Mouse (Mus musculus) ES-E14 (cell line): ENCODE data around the gene Rab11a. TPM values are rescaled to one million over a fixed set of nuclear protein-coding genes. Genes with fewer than 3 reads are reported as not detected.
"Not testable (repeated sequence)": the region's sequence is repeated elsewhere in the genome, so short reads cannot be mapped to it uniquely, and the experiment has no call there.

Experiments used
- DNase-seq: peaks from one replicate; pipeline ENCODE4 v3.0.0-alpha.2; 2013; ENCODE audit warnings: low read depth, low spot score
- H3K27ac ChIP-seq: 2 replicates; pipeline ENCODE4 v1.5.1; 2012; ENCODE audit warnings: low read depth, mild to moderate bottlenecking, low read length, moderate library complexity, mixed read lengths; ENCODE audit not compliant: poor library complexity, insufficient read depth, severe bottlenecking
- H3K36me3 ChIP-seq: 2 replicates; pipeline ENCODE4 v1.6.1; 2012; ENCODE audit warnings: mild to moderate bottlenecking, low read length, moderate library complexity, mixed read lengths; ENCODE audit not compliant: control insufficient read depth, poor library complexity, insufficient read depth, severe bottlenecking
- H3K4me1 ChIP-seq, 2 experiments: fragments of 150-350 bp in 1 of 2; sonication (generic) in 1 of 2; 2 replicates each; pipeline ENCODE4 v1.6.1; 2012; ENCODE audit warnings: low read length in 2 of 2, mild to moderate bottlenecking in 1 of 2, mixed read lengths in 1 of 2; ENCODE audit not compliant: control insufficient read depth in 2 of 2, insufficient read depth in 2 of 2, poor library complexity in 1 of 2
- H3K4me3 ChIP-seq, 2 experiments: fragments of 150-350 bp in 1 of 2; sonication (generic) in 1 of 2; 2 replicates each; pipeline ENCODE4 v1.5.1; 2012; ENCODE audit warnings: low read length in 2 of 2, low read depth in 1 of 2, mild to moderate bottlenecking in 1 of 2, mixed read lengths in 1 of 2; ENCODE audit not compliant: insufficient read depth in 1 of 2, poor library complexity in 1 of 2, severe bottlenecking in 1 of 2
- H3K9ac ChIP-seq: 2 replicates; pipeline ENCODE4 v1.6.1; 2012; ENCODE audit warnings: low read depth, mild to moderate bottlenecking, low read length, mixed read lengths; ENCODE audit not compliant: poor library complexity, insufficient read depth, severe bottlenecking
- H3K9me3 ChIP-seq: fragments of 150-350 bp; sonication (generic); 2 replicates; pipeline ENCODE4 v1.6.1; 2012; ENCODE audit warnings: low read depth, mild to moderate bottlenecking, low read length; ENCODE audit not compliant: control insufficient read depth, insufficient read depth
- CHD2 ChIP-seq: IDR thresholded peaks from 2 replicates; pipeline ENCODE4 v1.6.1; 2014; ENCODE audit warnings: mild to moderate bottlenecking, low read depth, low read length, inconsistent platforms
- HCFC1 ChIP-seq: IDR thresholded peaks from 2 replicates; pipeline ENCODE4 v1.6.1; 2012; ENCODE audit warnings: low read length, inconsistent platforms, borderline replicate concordance; ENCODE audit not compliant: insufficient read depth
- MAFK ChIP-seq: IDR thresholded peaks from 2 replicates; pipeline ENCODE4 v1.6.1; 2014; ENCODE audit warnings: mild to moderate bottlenecking, low read depth, low read length, inconsistent platforms; ENCODE audit not compliant: insufficient read depth
- ZC3H11A ChIP-seq: IDR thresholded peaks from 2 replicates; pipeline ENCODE4 v1.6.1; 2012; ENCODE audit warnings: low read depth, mild to moderate bottlenecking, inconsistent platforms, low read length, borderline replicate concordance
- ZNF384 ChIP-seq: IDR thresholded peaks from 2 replicates; pipeline ENCODE4 v1.6.1; 2012; ENCODE audit warnings: low read depth, low read length, inconsistent platforms
- in situ Hi-C, 2 experiments: fragments of 600-800 bp; cut with MboI; formaldehyde crosslinking; loops; one replicate each; pipeline ENCODE4 v1.15.1; 2025; ENCODE audit warnings: low sequenced_read_pairs in 2 of 2, inconsistent platforms in 1 of 2; ENCODE audit not compliant: unreplicated experiment in 2 of 2
- total RNA-seq: library from RNA; depleted of rRNA; stranded (reverse); fragments of 300-350 nt; gene quantifications from 2 replicates; pipeline ENCODE4 v1.2.3, GENCODE M21; 2012

Gene Rab11a
- total RNA-seq, 1 experiment, result 77.0 TPM

DNA sequence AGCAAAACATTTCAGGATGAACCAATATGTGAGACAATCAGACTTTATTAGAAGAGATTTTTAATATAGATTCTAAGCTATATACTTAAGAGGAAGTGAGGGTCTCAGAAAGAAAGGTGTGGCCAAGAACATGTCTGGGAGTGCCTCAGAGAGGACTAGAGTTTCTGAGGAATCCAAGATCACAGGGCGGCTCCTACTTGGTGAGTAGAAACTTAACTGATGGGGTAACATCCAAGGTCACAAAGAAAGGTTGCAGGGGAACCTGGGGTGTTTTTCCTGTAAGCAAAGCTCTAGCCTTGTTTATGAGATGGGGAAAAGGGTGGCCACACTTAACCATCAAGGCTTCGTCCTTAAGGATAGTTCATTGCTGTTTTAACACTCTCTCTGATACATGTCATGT lies 1.4 kb upstream of the Rab11a start:
- Histone ChIP-seq H3K36me3 (no peaks in the 10 kb centered on the region), H3K27ac (no peak overlapping the region), H3K9ac (no peak overlapping the region), H3K4me3 (no peak overlapping the region), H3K4me1 (peaks cover 3% of the 10 kb centered on the region in 2 experiments; a peak in 1 of 4 replicates), H3K9me3 (no peaks in the 10 kb centered on the region)
- TF ChIP-seq MAFK (no peak), HCFC1 (no peak), ZC3H11A (no peak), CHD2 (no peak), ZNF384 (no peak)
- DNase-seq, result no peak
- in situ Hi-C loops, result no loop called here

DNA sequence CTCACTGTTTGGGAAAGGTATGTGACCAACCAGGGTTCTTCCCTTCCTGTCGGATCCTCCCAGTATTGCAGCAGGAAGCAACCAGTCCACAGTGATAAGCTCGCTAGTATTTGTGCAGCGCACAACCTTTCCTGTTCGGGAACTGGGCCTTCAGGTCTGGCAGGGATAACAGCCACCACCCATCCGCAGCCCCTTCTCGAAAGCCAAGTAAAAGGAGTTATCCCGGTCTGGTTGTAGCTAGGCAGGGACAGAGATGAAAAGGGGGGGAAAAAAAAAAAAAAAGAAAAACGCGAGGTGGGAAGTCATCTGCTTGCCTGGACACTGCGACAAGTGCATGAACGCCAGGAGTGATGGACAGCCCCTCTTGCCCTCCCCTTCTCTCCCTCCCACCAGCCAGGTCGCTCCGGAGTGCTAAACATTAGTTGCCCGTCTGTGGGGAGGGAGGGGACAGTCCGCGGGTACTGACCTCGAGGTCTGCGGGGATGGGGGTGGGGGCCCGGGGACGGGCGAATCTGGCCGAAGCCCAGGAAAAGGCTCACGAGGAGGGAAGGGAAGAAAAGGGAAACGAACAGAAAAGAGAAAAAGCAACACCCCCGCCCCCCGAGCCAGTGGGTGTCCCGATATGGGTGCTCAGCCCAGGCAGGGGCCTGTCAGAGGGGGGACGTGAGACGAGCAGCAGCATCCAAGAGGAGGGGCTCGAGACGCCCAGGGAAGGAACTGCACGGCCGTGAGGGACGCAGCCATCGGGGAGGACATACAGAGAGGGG lies 736 bp downstream of the Rab11a start:
- Histone ChIP-seq H3K4me3 (peak overlapping the region; percentile 78 to 99), H3K9ac (peak overlapping the region; percentile 87), H3K36me3 (no peaks in the 10 kb centered on the region), H3K4me1 (peaks cover 3% of the 10 kb centered on the region in 2 experiments; a peak in 1 of 4 replicates), H3K9me3 (no peaks in the 10 kb centered on the region), H3K27ac (peak overlapping the region; percentile 74; the same call in 1 of the 2 replicates)
- peak; percentile 66 for DNase-seq
- in situ Hi-C loops, result no loop called here
- TF ChIP-seq ZNF384 (peak; percentile 61), ZC3H11A (no peak)

DNA sequence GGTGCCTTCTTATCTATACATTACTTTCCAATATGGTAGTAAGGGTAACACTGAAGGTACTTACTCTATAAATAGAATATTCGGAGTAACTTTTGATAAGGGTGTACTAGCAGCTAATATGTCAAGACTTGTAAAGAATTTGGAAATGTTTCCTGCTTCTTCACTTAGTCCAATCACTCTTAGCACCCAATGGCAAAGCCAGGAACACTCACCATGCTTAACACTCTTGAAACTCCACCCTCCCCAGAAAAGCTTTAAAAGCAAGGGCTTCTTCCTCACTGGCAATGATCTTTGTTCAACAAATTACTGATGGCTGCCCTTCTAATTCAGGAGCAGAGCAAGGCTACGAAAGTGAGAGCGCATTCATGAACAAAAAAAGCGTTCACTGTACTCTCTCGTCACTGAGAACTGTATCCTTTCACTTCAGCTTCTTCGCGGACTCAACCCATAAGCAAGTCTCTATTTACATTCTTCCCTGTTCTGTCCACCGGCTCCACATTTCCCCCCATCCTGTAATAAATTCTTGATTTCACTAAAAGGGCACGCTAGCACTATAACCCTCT lies 1.4 kb downstream of the Rab11a start:
- in situ Hi-C loops, result no loop called here
- Histone ChIP-seq H3K27ac (no peak overlapping the region), H3K4me3 (peak overlapping the region; percentile 78 to 99), H3K4me1 (peaks cover 3% of the 10 kb centered on the region in 2 experiments; a peak in 1 of 4 replicates), H3K36me3 (no peaks in the 10 kb centered on the region), H3K9ac (peak overlapping the region; percentile 87; the same call in 1 of the 2 replicates), H3K9me3 (no peaks in the 10 kb centered on the region)
- TF ChIP-seq MAFK (no peak), ZC3H11A (no peak)
- no peak for DNase-seq

DNA sequence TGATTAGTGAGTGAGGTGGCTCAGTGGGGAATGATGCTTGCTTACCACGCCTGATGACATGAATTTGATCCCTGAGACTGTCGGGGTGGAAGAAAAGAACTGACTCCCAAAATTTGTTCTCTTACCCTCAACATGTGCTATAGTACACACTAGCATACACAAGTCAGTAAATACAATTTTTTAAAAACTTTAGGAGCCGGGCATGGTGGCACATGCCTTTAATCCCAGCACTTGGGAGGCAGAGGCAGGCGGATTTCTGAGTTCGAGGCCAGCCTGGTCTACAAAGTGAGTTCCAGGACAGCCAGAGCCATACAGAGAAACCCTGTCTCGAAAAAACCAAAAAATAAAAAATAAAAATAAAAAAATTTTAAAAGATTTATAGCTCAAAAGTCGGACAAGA lies 2.6 kb downstream of the Rab11a start:
- H3K9me3 ChIP-seq, in situ Hi-C loops, DNase-seq, H3K27ac ChIP-seq, H3K4me1 ChIP-seq, H3K4me3 ChIP-seq, H3K9ac ChIP-seq, H3K36me3 ChIP-seq: not testable (repeated sequence)

DNA sequence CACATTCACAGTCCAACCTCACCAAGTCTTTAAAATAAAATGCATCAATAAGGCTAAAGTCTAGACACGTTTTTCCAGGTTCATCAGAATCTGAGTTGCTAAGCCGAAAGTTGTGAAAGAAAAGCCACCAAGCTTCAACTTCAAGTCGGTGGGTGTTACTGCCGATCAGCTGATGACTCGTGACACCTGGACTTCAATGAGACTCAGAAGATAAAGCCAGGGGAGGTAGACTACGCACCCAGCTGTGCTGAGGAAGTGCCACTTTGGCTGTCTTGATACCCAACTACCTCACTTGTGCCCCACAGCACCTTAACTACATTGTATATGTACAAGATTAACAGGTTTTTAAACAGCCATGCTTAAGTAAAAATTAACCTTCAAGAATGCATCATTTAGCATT lies 3.4 kb downstream of the Rab11a start:
- DNase-seq, result no peak
- Histone ChIP-seq H3K36me3 (no peaks in the 10 kb centered on the region), H3K27ac (no peak overlapping the region), H3K4me3 (no peak overlapping the region), H3K4me1 (peaks cover 0 to 3% of the 10 kb centered on the region in 2 experiments; a peak in 1 of 4 replicates), H3K9ac (no peak overlapping the region), H3K9me3 (no peaks in the 10 kb centered on the region)
- no peak for TF ChIP-seq ZC3H11A
- no peak for TF ChIP-seq MAFK
- no peak for TF ChIP-seq ZNF384
- no peak for TF ChIP-seq HCFC1
- no peak for TF ChIP-seq CHD2
- in situ Hi-C loops, result no loop called here
